Mouse (Mus musculus): Measurements from ENCODE around the gene Nudt16l1.

Nudt16l1 gene

GRCm38 (mm10) chr16:4963797-4964709 lies 25.5 kb downstream of the Nudt16l1 start, which contains the start of gene Anks3:
Gene Anks3 (minus strand): TSS chr16:4964205.
- peak; percentile 95 for DNase-seq

- no peak for DNase-seq
Observed at GRCm38 (mm10) chr16:4964731-4965391, 26.3 kb downstream of the Nudt16l1 start.

- no peak for DNase-seq
Observed at GRCm38 (mm10) chr16:4965392-4966129, 27.0 kb downstream of the Nudt16l1 start.

GRCm38 (mm10) chr16:4968426-4968825 lies 29.9 kb downstream of the Nudt16l1 start:
- no peak for DNase-seq

GRCm38 (mm10) chr16:4969055-4969843 lies 30.7 kb downstream of the Nudt16l1 start:
- no peak for DNase-seq

- DNase-seq = no peak
Observed at GRCm38 (mm10) chr16:4971626-4972025, 33.1 kb downstream of the Nudt16l1 start.

GRCm38 (mm10) chr16:4974521-4974920 lies 36.0 kb downstream of the Nudt16l1 start:
- DNase-seq = peak in 1 of 2 experiments; percentile 19

- DNase-seq = no peak
Observed at GRCm38 (mm10) chr16:4976180-4976579, 37.6 kb downstream of the Nudt16l1 start.

GRCm38 (mm10) chr16:4978275-4979051 lies 39.9 kb downstream of the Nudt16l1 start:
- DNase-seq = no peak

GRCm38 (mm10) chr16:4979755-4980380 lies 41.3 kb downstream of the Nudt16l1 start:
- DNase-seq = peak; percentile 18 to 22

- no peak for DNase-seq
Observed at GRCm38 (mm10) chr16:4984717-4985116, 46.2 kb downstream of the Nudt16l1 start.
